Mouse (Mus musculus): ENCODE data around the gene Hnrnph1.

The Hnrnph1 gene

GRCm38 (mm10) chr11:50373621-50374020 lies 3.2 kb upstream of the Hnrnph1 start:
- DNase-seq = no peak

- DNase-seq = peak; percentile 43
Observed at GRCm38 (mm10) chr11:50374286-50375015, 2.3 kb upstream of the Hnrnph1 start.

DNA sequence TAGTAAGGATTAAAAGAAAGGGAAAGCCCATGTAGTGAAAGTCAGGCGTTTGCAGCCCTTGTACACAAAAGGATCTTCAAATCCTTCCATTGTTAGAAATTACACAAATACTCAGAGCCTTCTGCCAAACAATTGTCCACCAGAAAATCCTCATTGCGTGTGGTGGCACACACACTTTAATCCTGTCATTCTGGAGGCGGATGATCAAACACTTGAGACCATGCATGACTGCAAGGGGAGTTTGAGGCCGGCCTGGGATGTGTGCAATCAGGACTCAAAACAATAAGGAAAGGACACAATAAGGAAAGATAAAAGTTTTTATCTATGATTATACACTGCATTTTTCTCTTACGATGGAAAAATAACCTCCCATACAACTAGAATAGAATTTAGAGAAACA lies 1.4 kb upstream of the Hnrnph1 start:
- DNase-seq = no peak

- peak; percentile 40 for DNase-seq
Observed at GRCm38 (mm10) chr11:50376156-50376790, 517 bp upstream of the Hnrnph1 start.

DNA sequence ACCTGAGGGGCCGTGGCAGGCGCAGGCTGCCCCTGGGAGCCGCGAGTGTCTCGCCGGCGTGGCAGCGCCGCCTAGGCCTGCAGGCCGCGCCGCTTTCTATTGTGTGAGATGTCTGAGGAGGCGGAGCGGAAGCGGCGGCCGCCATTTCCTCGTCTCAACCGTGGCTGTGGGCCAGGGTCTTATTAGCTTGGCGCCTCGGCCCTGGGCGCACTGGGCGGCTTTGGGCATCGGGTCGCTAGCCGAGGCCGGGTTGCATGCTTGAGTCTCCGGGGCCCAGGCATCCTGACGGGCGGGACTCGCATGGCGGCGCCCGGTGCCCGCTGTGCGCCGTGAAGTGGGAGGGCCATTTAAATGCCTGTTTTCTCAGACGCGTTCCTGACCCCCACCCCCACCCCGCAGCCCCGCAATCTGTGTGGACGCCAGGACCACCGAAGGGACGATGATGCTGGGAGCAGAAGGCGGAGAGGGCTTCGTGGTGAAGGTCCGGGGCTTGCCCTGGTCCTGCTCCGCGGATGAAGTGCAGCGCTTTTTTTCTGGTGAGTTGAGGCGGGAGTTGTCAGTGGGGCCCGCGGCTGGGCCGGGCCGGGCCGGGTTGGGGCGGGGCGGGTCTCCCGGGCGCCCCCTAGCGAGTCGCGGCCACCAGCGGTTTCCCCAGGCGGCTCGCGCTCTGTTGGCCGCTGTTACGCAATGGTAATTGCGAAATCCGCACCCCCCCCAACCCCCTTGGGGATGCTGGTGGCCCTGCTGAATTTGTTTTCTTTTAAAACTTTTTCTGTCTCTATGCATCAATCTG lies 1.3 kb downstream of the Hnrnph1 start:
- DNase-seq = peak; percentile 80

GRCm38 (mm10) chr11:50379023-50379752 lies 2.4 kb downstream of the Hnrnph1 start:
- no peak for DNase-seq

DNA sequence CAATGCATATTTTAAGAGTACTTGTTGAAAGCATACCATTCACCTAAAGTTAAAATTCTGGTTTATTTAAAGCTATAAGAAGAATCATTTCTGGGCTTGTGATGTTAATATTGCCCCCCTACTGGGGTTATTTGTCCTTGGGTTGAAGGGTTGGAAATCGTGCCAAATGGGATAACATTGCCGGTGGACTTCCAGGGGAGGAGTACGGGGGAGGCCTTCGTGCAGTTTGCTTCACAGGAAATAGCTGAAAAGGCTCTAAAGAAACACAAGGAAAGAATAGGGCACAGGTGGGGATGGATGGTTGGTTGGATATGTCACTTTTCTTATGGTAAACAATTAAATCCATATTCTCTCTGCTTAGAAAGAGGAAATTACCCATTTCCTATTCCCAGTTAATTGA lies 4.5 kb downstream of the Hnrnph1 start:
- no peak for DNase-seq

DNA sequence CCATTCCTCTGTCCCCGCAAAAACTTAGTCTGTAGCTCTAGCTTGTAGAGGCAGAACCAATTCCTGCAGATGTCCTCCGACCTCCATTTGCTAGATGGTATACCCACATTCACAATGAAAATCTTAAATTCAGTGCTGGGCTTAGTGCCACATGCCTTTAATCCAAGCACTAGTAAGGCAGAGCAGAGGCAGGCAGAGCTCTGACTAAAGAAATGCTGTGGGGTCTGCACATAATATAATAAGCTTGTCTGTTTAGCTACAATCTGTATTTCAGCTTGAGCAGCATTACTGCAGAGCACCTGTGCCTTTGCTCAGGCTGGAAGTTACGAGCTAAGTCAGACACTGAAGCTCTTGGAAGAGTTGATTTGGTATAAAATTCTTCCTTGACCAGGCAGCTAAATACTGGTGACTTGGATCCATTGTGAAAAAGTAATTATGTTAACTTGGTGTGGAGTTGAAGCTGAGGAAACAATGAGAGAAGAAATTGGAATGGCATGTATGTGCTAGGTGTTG lies 10.4 kb downstream of the Hnrnph1 start:
- DNase-seq = no peak

DNA sequence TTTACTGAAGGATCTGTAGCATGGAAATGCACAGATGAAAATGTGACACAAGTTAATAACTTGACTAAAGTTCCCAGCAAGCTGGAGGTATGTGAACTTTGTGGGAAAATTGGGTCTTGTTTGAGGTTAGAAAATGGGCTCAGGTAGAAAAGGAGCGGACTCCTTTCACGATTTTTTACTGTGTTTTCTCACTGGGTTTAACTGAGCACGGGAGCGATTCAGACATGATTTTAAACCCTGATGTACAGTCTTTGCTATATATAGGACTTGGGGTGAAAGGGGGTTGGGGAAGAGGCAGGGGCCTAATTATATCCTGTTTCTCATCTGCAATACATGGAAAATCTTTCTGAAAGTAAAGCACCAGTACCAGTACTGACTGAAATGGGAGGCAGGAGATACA lies 10.9 kb downstream of the Hnrnph1 start:
- DNase-seq = no peak

DNA sequence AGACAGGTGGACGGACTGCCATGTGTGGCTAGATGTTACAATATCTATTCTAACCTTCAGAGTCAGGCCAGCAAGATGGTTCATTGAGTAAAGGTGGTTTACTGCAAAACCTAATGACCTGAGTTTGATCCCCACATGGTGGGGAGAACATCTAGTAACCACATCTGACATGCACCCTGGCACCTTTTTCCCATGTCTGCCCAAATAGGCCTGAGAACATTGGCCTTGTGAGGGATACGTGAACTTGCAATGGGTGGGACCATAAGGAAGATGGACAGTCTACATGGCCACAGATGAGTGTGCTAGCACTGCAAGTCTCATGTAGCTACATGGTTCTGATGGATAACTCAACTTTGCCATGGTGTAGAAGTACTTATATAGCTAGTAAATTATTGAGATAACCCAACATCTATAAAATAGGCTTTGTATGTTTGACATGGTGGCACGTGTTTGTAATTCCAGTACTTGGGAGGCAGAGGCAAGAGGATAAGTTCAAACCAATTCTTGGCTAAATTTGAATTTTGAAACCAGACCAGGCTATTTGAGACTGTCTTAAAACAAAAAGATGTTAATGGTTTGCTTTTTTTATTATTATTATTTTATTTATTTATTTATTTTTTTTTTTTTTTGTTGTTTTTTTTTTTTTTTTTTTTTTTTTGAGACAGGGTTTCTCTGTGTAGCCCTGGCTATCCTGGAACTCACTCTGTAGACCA lies 11.6 kb downstream of the Hnrnph1 start:
- DNase-seq = peak; percentile 1

DNA sequence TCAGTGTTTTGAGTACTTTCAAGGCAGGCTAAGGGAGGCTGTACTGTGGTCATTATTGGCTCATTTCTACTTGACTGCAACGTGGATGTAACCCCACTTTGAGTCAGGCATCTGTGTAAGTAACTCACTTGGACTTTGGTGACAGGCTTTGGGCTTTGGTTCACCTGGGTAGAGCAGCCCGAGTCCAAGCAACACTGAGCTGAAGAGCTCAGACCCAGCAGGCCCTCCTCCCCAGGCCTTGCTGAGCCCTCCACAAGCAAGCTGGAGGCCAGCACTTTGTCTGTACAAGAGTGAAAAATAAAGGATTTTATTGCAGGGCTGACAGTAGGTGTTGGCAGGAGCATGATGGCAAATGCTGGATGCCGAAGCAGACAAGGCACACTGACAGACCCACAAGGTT lies 12.2 kb downstream of the Hnrnph1 start:
- peak; percentile 5 for DNase-seq

DNA sequence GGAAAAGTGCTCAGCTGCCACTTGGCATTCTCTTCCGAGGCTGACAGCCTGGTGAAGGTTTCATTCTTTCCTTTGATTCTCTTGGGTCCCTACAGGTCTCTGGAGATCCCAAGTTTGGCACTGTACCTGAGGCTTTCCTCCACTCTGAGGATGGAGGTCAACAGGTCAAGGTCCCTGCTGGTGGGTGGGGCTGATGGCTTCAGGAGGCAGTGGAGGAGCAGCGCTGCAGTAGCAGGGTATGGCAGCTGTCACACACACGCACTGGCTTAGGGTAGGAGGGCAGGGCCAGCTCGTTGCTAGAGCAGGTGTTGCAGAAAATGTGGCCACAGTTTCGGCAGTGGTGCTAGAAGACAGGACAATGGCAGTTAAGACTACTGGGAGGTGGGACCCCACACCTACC lies 12.8 kb downstream of the Hnrnph1 start:
- DNase-seq = no peak

GRCm38 (mm10) chr11:50391272-50391960 lies 14.6 kb downstream of the Hnrnph1 start:
- DNase-seq = no peak

DNA sequence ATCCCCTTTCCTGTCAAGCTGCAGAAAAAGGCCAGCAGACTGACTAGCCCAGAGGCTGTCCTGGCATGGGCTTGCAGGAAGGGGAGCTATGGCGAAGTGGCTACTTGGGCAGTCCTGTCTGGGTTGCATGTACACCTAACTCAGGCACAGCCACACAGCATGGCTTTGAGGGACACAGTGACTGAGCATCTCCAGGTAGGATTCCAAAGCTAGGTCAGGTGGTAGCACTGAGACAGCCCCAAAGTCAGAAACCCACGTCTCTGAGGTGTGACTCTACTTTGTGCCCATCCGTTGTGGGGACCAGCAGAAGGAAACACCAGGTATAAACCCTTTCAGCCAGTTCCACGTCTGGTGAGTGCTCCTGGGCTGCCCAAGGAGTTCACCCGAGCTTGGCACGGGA lies 16.5 kb downstream of the Hnrnph1 start:
- DNase-seq = no peak

GRCm38 (mm10) chr11:50394731-50395130 lies 17.9 kb downstream of the Hnrnph1 start:
- no peak for DNase-seq

DNA sequence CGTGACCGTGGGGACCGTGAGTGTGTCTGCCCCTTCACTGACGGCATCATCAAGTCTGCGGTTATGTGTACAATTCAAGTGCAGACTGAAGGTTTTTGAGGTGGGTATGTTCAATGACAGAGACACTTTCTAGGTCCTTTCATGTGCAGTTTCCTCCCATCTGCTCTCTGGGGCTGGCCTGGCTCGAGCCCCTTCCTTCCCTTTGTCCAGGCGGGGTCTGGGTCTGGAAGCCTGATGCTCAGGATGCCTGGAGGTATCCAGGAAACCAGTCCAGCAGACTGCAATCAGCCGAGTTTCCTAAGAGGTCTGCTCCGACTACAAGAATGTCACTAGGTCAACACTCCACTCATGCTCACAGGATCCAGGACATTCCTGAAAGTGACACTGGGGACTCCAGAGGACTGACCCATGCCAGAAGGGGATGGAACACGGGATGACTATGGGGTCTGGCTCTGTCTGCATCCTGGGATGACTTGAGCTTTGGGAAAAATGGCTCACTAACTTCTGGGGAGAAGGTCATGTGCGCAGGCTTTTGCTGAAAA lies 20.0 kb downstream of the Hnrnph1 start:
- no peak for DNase-seq

- no peak for DNase-seq
Observed at GRCm38 (mm10) chr11:50397316-50397715, 20.5 kb downstream of the Hnrnph1 start.

DNA sequence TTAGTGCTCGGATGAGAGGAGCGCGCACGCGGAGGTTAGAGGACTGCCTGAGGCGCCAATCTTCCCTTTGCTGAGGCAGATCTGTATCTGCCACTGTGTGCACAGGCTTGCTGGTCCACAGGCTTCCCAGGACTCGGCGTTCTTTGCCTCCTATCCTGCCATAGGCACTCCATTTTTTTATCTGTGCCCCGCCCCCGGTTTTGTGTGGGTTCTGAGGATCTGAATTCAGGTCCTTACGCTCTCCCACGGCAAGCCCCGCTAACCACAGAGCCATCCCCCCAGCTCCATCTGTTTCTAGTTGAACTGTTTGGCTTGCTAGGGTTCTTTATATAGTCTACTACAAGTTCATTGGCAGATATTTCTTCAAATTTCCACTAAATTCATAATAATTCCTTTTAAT lies 22.0 kb downstream of the Hnrnph1 start:
- DNase-seq = no peak

DNA sequence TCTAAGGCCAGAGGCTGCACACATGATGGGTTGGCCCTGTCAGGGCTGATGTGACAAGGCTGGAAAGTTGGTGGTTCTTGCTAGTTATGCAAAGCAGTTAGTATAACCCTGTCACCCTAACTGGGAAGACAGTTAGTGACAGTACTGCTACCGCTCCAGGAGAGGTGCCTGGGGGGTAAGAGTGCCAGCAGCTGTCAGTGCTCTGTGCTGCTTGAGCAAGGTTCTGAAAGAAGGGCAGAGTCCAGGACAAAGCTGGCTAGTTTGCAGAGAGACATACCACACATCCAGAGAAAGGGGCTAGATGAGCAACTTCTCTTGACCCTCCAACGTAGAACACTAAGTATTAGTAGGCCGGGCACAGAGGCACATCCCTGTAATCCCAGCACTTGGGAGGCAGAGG lies 25.7 kb downstream of the Hnrnph1 start:
- DNase-seq = no peak

GRCm38 (mm10) chr11:50403367-50404014 lies 26.7 kb downstream of the Hnrnph1 start:
- peak; percentile 32 for DNase-seq

DNA sequence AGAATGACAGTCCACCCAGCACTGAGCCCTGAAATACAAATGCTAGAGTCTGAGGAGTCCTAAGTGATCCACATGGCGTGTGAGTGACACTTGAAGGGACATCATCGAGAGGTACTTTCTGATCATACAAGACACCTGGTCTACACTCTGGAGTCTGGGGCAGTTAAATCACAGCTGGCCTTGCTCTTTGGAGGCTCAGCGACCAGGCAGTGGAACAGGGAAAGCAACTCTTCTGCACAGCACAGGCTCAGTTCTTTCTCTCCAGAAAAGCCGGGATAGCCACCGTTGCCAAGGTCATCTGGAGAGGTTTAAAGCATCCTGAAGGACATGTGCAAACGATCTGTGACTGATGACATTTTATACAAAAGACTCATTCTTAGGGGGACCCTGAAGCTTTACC lies 30.4 kb downstream of the Hnrnph1 start:
- no peak for DNase-seq

All from cerebellum, adult 11-12 months (tissue).